Mouse (Mus musculus) kidney, postnatal 36 days (tissue): ENCODE results near the gene Hmx3.

Experiments
- DNase-seq, 2 experiments: peaks; one replicate each; pipeline ENCODE4 v3.0.0; 2021 to 2022; ENCODE audit warnings: mixed read lengths in 2 of 2

Gene Hmx3

GRCm38 (mm10) chr7:131556541-131557271 is 14.0 kb downstream of the Hmx3 start:
- DNase-seq, result peak in 1 of 2 experiments; percentile 27

DNA sequence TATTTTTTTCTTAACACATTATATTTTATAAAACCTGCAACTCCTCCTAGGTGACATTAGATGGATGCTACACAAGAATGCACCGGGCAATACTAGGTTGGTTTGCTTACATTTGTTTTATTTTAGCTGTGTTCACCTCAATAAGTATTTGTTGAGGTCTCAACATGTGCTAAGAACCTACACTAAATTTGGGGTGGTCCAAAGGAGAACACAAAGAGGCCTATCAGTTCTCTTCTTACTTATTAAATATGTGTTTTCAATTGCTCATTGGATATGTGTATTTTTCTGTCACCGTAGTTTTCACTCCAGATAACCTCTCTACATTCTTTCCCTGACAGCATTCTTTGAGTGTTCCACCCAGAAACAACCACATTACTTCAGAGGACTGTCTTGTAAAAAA is 15.1 kb downstream of the Hmx3 start:
- DNase-seq, result no peak

DNA sequence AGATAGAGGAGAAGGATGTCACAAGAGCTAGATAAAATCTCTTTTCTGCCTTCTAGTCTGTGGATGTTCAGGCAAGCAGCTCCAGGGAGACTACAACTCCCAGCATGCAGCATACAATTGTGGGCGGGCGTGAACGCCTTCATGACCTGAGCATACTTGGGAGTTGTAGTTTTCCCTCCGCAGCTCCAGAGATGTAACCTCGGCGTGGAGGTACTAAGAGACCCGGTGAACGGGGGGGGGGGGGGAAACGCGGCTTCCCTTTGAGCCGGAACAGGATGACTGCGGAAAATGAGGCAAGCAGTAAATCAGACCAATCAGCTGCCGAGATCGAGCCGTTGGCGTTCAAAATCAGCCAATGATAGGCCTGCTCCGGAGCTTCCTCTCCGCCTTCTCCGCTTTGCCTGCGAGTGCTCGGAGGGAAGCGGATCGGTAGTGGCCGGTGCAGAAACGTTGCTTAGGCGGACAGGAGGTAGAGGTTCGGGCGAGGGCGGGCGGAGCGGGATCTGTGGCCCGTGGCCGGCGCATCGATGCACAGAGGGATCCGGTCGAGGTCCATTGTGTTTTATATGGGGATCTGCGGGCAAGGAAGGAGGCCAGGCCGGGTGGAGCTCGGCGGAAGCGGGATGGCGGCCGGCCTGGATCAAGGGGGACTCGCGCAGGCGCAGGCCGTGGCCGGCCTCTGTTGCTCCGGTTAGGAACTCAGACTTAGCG is 17.5 kb downstream of the Hmx3 start, which contains the start of gene Bub3:
Gene Bub3 (plus strand): TSS at position 237 of the 711 bp plus-strand sequence.
- DNase-seq, result peak; percentile 93 to 97

DNA sequence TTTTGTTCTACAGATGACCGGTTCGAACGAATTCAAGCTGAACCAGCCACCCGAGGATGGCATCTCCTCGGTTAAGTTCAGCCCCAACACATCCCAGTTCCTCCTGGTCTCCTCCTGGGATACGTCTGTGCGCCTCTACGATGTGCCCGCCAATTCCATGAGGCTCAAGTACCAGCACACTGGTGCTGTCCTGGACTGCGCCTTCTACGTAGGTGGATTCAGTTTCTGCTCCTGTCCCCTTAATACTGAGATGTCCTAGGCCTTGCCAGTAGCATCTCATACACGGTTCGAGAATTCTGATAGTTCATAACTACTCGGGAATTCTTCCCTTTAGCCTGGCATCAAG is 18.0 kb downstream of the Hmx3 start:
- DNase-seq, result no peak

GRCm38 (mm10) chr7:131575246-131575645 is 32.6 kb downstream of the Hmx3 start:
- no peak for DNase-seq

DNA sequence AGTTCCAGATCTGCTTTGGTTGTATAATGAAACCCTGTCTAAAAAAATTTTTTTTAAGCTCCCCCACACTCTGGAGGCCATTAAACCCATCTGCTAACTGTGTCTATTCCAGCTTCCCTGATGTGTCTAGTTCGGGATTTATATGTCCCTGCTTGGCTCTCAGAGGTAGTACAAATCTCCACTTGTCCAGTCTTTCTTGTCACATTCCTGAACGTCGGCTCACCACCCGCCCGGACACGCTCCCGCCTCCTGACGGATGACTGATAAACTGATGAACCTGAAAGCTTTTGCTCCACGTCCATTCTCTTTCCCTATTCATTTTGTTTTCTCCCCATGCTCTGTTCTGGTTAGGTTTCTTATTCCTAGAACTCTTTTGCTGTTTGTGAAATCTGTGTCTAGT is 39.5 kb downstream of the Hmx3 start:
- DNase-seq, result no peak

DNA sequence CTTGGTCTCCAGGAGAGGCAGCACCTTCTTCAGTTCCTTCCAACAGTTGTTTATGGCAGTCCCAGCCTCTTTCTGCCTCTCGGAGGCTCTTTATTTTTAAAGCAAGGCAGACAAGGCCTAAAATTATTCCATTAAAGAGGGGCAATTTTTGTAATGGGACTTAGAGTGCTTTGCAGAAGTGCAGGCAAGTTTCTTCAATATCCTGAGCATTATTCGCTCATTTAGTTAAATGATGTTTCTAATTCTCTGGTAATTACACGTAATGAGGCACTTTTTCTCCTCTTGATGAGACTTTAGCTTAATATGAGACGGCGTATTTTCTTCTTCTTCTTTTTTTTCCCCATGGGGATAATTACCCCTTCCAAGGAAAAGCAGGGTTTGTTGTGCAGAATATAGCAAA is 42.9 kb downstream of the Hmx3 start:
- no peak for DNase-seq
